Mouse (Mus musculus) lung, postnatal 0 days (tissue): ENCODE data around the gene Ldhb. TPM values are rescaled to one million over a fixed set of nuclear protein-coding genes. Genes with fewer than 3 reads are reported as not detected.

Experiments
- ATAC-seq: fragments of 200-750 bp; cut with Nextera tagmentation; 2 replicates; pipeline ENCODE4 v1.8.0; 2017; ENCODE audit warnings: moderate library complexity
- DNase-seq: peaks from one replicate; pipeline ENCODE4 v3.0.0-alpha.2; 2016; ENCODE audit warnings: low spot score
- H3K27ac ChIP-seq: fragments of 300-500 bp; sonication (generic); 2 replicates; pipeline ENCODE4 v1.5.1; 2014; ENCODE audit warnings: antibody characterized with exemption, mild to moderate bottlenecking, low read length, mixed read lengths
- H3K27me3 ChIP-seq: fragments of 300-500 bp; sonication (generic); replicated peaks from 2 replicates; pipeline ENCODE4 v1.6.1; 2014; ENCODE audit warnings: low read length, mixed read lengths; ENCODE audit not compliant: insufficient read depth
- H3K36me3 ChIP-seq: fragments of 300-500 bp; sonication (generic); 2 replicates; pipeline ENCODE4 v1.6.1; 2014; ENCODE audit warnings: low read length, mixed read lengths; ENCODE audit not compliant: insufficient read depth
- H3K4me1 ChIP-seq: fragments of 300-500 bp; sonication (generic); 2 replicates; pipeline ENCODE4 v1.6.1; 2014; ENCODE audit warnings: antibody characterized with exemption, low read depth, low read length, mixed read lengths; ENCODE audit not compliant: insufficient read depth
- H3K4me2 ChIP-seq: fragments of 300-500 bp; sonication (generic); replicated peaks from 2 replicates; pipeline ENCODE4 v1.6.1; 2014; ENCODE audit warnings: low read depth, mild to moderate bottlenecking, low read length, moderate library complexity, mixed read lengths
- H3K4me3 ChIP-seq: fragments of 300-500 bp; sonication (generic); 2 replicates; pipeline ENCODE4 v1.5.1; 2014; ENCODE audit warnings: low read depth, low read length
- H3K9ac ChIP-seq: fragments of 300-500 bp; sonication (generic); replicated peaks from 2 replicates; pipeline ENCODE4 v1.6.1; 2014; ENCODE audit warnings: low read depth, mild to moderate bottlenecking
- H3K9me3 ChIP-seq: fragments of 300-500 bp; sonication (generic); 2 replicates; pipeline ENCODE4 v1.6.1; 2016; ENCODE audit warnings: low read length, mixed read lengths
- CTCF ChIP-seq: IDR thresholded peaks from 2 replicates; pipeline ENCODE4 v1.5.1; 2016; ENCODE audit warnings: antibody characterized with exemption, mild to moderate bottlenecking
- EP300 ChIP-seq: IDR thresholded peaks from 2 replicates; pipeline ENCODE4 v1.6.1; 2016; ENCODE audit warnings: antibody characterized with exemption, mild to moderate bottlenecking, control low read depth
- WGBS: fragments of 180-500 bp; shearing (Covaris S2); extraction: QIAGEN DNeasy Blood & Tissue Kit; methylation state at CpG from one replicate; pipeline ENCODE4 v1.1.7; 2014; 5-methylcytosine and 5-hydroxymethylcytosine counted together
- polyA plus RNA-seq: library from polyadenylated mRNA; unstranded; fragments of >200 nt; fragmentation: Nextera tagmentation; extraction: Ambion mirVana; gene quantifications from 2 replicates; pipeline ENCODE4 v1.2.1, GENCODE M21; 2015

Gene Ldhb
- polyA plus RNA-seq, result 182 and 184 TPM in 2 replicates

GRCm38 (mm10) chr6:142507785-142508162 lies at the start of gene Ldhb:
TSS of gene Ldhb (minus strand) at chr6:142507957.
- H3K4me2 ChIP-seq, result peak within 1 kb of the TSS; percentile 75
- no peak within 1 kb of the TSS for H3K9ac ChIP-seq
- H3K4me1 ChIP-seq, result peaks cover 10% of the 10 kb centered on the region; the same call in 1 of the 2 replicates
- no peaks in the 10 kb centered on the region for H3K27me3 ChIP-seq
- H3K36me3 ChIP-seq, result no peaks in the 10 kb centered on the region
- TF ChIP-seq CTCF (no peak), EP300 (no peak)
- peak; percentile 97 for DNase-seq
- H3K9me3 ChIP-seq, result no peaks in the 10 kb centered on the region
- peak within 1 kb of the TSS; percentile 32; the same call in 1 of the 2 replicates for H3K27ac ChIP-seq
- whole genome bisulfite sequencing, result under 1% methylated on average over 17 of the region's 19 CpGs
- ATAC-seq, result peak; percentile 97
- peak within 1 kb of the TSS; percentile 46 for H3K4me3 ChIP-seq

GRCm38 (mm10) chr6:142555988-142556387 lies 48.2 kb upstream of the Ldhb start:
- Histone ChIP-seq H3K36me3 (no peaks in the 10 kb centered on the region), H3K4me3 (no peak overlapping the region), H3K27ac (no peak overlapping the region), H3K27me3 (no peaks in the 10 kb centered on the region), H3K9me3 (no peaks in the 10 kb centered on the region), H3K9ac (no peak overlapping the region), H3K4me2 (no peak overlapping the region), H3K4me1 (0 out of 2 replicates have a peak, but pooled peaks cover 4% of the 10 kb centered on the region)
- TF ChIP-seq EP300 (no peak), CTCF (no peak)
- WGBS, result 60% methylated on average over 1 of the region's 1 CpGs
- no peak for DNase-seq
- ATAC-seq, result no peak

- H3K27me3 ChIP-seq, result no peaks in the 10 kb centered on the region
- no peak overlapping the region for H3K9ac ChIP-seq
- no peaks in the 10 kb centered on the region for H3K36me3 ChIP-seq
- 42% methylated on average over 4 of the region's 4 CpGs for WGBS
- ATAC-seq (peak; percentile 38; the same call in 1 of the 2 replicates), DNase-seq (peak; percentile 56)
- H3K4me1 ChIP-seq, result 0 out of 2 replicates have a peak, but pooled peaks cover 4% of the 10 kb centered on the region
- H3K27ac ChIP-seq, result no peak overlapping the region
- no peak for TF ChIP-seq CTCF
- no peak for TF ChIP-seq EP300
- no peaks in the 10 kb centered on the region for H3K9me3 ChIP-seq
- H3K4me2 ChIP-seq, result no peak overlapping the region
- H3K4me3 ChIP-seq, result no peak overlapping the region
These were observed 43.7 kb upstream of the Ldhb start for GRCm38 (mm10) chr6:142551482-142551881.

GRCm38 (mm10) chr6:142550871-142551270 lies 43.1 kb upstream of the Ldhb start:
- H3K27ac ChIP-seq, result no peak overlapping the region
- H3K4me3 ChIP-seq, result no peak overlapping the region
- H3K4me1 ChIP-seq, result 0 out of 2 replicates have a peak, but pooled peaks cover 4% of the 10 kb centered on the region
- no peak overlapping the region for H3K4me2 ChIP-seq
- H3K27me3 ChIP-seq, result no peaks in the 10 kb centered on the region
- no peak for TF ChIP-seq CTCF
- TF ChIP-seq EP300, result no peak
- no peak overlapping the region for H3K9ac ChIP-seq
- WGBS, result 30% methylated on average over 4 of the region's 4 CpGs
- DNase-seq (no peak), ATAC-seq (no peak)
- H3K36me3 ChIP-seq, result no peaks in the 10 kb centered on the region
- H3K9me3 ChIP-seq, result no peaks in the 10 kb centered on the region

- ATAC-seq (no peak), DNase-seq (no peak)
- no peak overlapping the region for H3K4me2 ChIP-seq
- 75% methylated on average over 2 of the region's 2 CpGs for WGBS
- no peak overlapping the region for H3K27ac ChIP-seq
- no peak overlapping the region for H3K4me3 ChIP-seq
- H3K36me3 ChIP-seq, result no peaks in the 10 kb centered on the region
- peaks cover 4% of the 10 kb centered on the region; the same call in 1 of the 2 replicates for H3K4me1 ChIP-seq
- H3K9ac ChIP-seq, result no peak overlapping the region
- TF ChIP-seq EP300 (no peak), CTCF (no peak)
- H3K27me3 ChIP-seq, result no peaks in the 10 kb centered on the region
- H3K9me3 ChIP-seq, result no peaks in the 10 kb centered on the region
These were observed 40.6 kb upstream of the Ldhb start for GRCm38 (mm10) chr6:142548377-142548776.

- H3K4me3 ChIP-seq, result no peak overlapping the region
- no peaks in the 10 kb centered on the region for H3K36me3 ChIP-seq
- ATAC-seq (peak; percentile 16; the same call in 1 of the 2 replicates), DNase-seq (no peak)
- H3K4me1 ChIP-seq, result no peaks in the 10 kb centered on the region; the same call in 1 of the 2 replicates
- H3K9me3 ChIP-seq, result no peaks in the 10 kb centered on the region
- no peaks in the 10 kb centered on the region for H3K27me3 ChIP-seq
- no peak overlapping the region for H3K27ac ChIP-seq
- WGBS, result 47% methylated on average over 14 of the region's 14 CpGs
- no peak overlapping the region for H3K4me2 ChIP-seq
- TF ChIP-seq EP300 (no peak), CTCF (no peak)
- H3K9ac ChIP-seq, result no peak overlapping the region
These were observed 37.4 kb upstream of the Ldhb start for GRCm38 (mm10) chr6:142545132-142545531.
